Mouse (Mus musculus) limb, embryonic 10.5 days (tissue): ENCODE measurements around the gene Rad51b. TPM values are rescaled to one million over a fixed set of nuclear protein-coding genes. Genes with fewer than 3 reads are reported as not detected.

Source experiments
- DNase-seq: peaks from one replicate; pipeline ENCODE4 v3.0.0-alpha.2; 2017; ENCODE audit warnings: low spot score
- H3K27ac ChIP-seq: fragments of 300-500 bp; sonication (generic); 2 replicates; pipeline ENCODE4 v1.5.1; 2016; ENCODE audit warnings: mild to moderate bottlenecking
- H3K27me3 ChIP-seq: fragments of 300-500 bp; sonication (generic); 2 replicates; pipeline ENCODE4 v1.6.1; 2016; ENCODE audit warnings: low read depth, mild to moderate bottlenecking; ENCODE audit not compliant: poor library complexity, severe bottlenecking
- H3K36me3 ChIP-seq: fragments of 300-500 bp; sonication (generic); 2 replicates; pipeline ENCODE4 v1.6.1; 2016; ENCODE audit warnings: mild to moderate bottlenecking, moderate library complexity
- H3K4me1 ChIP-seq: fragments of 300-500 bp; sonication (generic); 2 replicates; pipeline ENCODE4 v1.6.1; 2016
- H3K4me3 ChIP-seq: fragments of 300-500 bp; sonication (generic); 2 replicates; pipeline ENCODE4 v1.5.1; 2016; ENCODE audit warnings: mild to moderate bottlenecking, moderate library complexity
- H3K9me3 ChIP-seq: fragments of 300-500 bp; sonication (generic); replicated peaks from 2 replicates; pipeline ENCODE4 v1.6.1; 2016; ENCODE audit warnings: mild to moderate bottlenecking
- WGBS: fragments of 180-500 bp; shearing (Covaris S2); methylation state at CpG from one replicate; pipeline ENCODE4 v1.1.7; 2016; 5-methylcytosine and 5-hydroxymethylcytosine counted together
- polyA plus RNA-seq: library from polyadenylated mRNA; unstranded; fragments of >200 nt; fragmentation: Nextera tagmentation; extraction: Ambion mirVana; gene quantifications from 2 replicates; pipeline ENCODE4 v1.2.1, GENCODE M21; 2016

The Rad51b gene
- polyA plus RNA-seq, 1 experiment from 2014 or later, result 7.4 TPM

DNA sequence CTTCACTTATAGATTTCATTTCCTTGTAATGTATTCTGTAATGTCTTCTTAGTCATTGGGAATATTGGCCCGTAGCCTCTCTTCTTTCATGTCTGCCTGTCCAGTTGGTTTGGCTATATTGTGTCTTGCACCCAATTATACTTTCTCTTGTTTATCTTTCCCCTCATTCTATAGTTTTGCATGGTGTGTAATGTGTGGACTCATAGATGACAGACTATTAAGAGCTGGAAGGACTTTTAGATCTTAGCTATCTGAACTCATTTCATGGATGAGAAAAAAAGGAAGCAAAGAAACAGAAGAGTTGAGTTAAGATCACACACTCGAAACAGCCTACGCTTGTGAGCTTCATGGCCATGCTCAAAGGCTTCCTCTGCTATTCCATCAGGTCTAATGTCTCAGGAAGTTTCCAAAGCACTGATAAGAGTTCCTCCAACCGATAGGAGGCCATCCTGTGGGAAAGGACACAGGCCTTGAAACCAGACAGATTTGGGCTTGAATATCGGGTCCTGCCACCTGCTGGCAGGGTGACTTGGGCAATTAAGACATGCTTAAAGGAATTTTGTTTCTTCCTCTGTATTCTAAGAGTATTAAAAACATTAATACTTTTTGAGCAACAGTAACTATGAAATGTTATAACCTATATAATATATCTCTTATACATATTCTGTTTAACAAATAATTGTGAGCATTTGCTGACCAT is 216.1 kb downstream of the Rad51b start:
- Histone ChIP-seq H3K36me3 (no peaks in the 10 kb centered on the region), H3K9me3 (no peaks in the 10 kb centered on the region), H3K27me3 (no peaks in the 10 kb centered on the region), H3K4me3 (no peak overlapping the region), H3K27ac (no peak overlapping the region), H3K4me1 (peaks cover 19% of the 10 kb centered on the region)
- 91% methylated on average over 5 of the region's 5 CpGs for WGBS
- no peak for DNase-seq

DNA sequence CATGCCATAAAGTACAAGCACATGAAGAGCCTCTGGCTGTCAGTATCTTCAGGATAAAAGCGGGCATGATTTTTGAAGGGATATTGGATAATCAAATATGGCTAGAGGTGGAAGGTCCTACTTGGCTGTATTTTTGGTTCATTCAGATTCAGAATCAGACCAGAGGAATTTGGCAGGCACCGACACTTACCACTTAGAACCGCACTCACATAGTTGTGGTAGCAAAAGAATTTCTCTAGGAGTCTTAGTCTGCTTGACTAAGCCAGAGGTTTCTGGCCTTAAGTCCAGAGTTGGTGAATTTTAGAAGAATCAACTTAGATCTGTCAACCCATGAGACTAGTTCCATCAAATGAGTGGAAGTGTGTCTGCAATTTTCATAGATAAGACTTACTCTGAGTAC is 217.6 kb downstream of the Rad51b start:
- Histone ChIP-seq H3K4me1 (peaks cover 17% of the 10 kb centered on the region), H3K36me3 (no peaks in the 10 kb centered on the region)

DNA sequence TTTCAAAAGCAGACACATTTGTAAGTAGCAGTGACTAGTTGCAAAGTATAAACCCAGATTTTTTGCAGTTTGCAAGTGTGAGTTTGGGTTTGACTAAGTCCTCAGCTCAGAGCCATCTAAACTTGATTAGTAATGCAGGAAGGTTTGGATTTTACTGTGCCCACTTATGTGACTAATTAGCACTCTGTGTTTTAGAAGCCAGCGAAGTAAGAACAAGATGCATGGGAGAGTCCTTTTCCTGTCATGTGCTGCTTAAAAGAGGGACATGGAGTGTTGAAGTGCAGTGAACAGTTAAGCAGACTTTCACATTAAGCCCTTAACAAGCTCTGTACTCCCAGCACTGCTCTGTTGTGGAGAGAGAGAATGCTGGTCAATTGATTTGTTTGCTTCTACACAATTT is 225.3 kb downstream of the Rad51b start:
- Histone ChIP-seq H3K4me1 (peaks cover 24% of the 10 kb centered on the region), H3K27me3 (no peaks in the 10 kb centered on the region), H3K27ac (peak overlapping the region; percentile 58; the same call in 1 of the 2 replicates), H3K36me3 (no peaks in the 10 kb centered on the region), H3K4me3 (no peak overlapping the region), H3K9me3 (no peaks in the 10 kb centered on the region)
- DNase-seq, result no peak
- 3% methylated on average over 1 of the region's 1 CpGs for WGBS

More for the DNA sequence above, 217.6 kb downstream of the Rad51b start:
- DNase-seq, result no peak
- no peak overlapping the region for H3K4me3 ChIP-seq
- H3K27me3 ChIP-seq, result no peaks in the 10 kb centered on the region
- no peak overlapping the region for H3K27ac ChIP-seq
- no peaks in the 10 kb centered on the region for H3K9me3 ChIP-seq
- 96% methylated on average over 3 of the region's 3 CpGs for WGBS

DNA sequence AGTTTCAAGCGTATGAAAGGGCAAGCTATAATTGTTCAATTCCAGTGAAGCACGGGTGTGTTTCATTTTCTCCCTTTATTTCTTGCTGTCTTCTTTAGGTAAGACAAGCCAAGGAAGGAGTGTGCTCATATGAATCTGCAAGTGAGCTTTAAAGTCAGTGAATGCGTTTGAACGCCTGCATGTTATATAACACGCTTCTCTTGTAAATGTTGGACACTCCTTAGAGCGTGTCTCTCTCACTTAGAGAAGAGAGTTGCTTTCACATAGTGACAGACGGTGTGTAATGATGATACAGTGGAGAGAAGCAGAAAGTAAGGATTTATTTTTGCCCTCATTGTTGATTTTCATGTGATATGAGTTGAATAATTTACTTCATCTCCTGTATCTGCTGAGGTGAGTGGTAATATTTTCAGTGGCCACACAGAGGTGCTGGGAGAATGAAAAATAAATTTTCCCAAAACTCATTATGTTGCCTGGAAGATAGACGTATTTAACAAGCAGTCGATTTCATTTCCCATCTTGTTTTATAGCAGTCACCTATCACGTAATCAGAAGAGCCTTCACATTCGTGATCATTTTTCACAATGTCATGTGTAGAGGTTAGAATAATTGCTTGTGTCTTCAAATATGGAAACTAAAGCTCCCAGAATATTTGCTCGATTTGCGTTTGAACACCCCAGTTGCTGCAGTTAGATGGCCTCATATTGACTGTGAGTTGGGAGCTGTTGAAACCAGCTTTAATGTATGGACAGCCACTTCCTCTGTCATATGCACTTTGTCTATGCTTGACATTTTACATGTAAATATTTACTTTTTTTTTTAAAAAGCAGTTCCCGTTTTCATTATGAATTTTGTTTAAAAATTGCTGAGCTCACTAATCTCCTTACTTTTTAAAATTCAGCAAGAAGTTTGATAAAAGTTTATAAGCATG is 228.1 kb downstream of the Rad51b start:
- Histone ChIP-seq H3K27me3 (no peaks in the 10 kb centered on the region), H3K27ac (no peak overlapping the region), H3K9me3 (no peaks in the 10 kb centered on the region), H3K36me3 (0 out of 2 replicates have a peak, but pooled peaks cover 9% of the 10 kb centered on the region), H3K4me1 (peaks cover 29% of the 10 kb centered on the region), H3K4me3 (no peak overlapping the region)
- no peak for DNase-seq
- WGBS, result 86% methylated on average over 14 of the region's 14 CpGs

DNA sequence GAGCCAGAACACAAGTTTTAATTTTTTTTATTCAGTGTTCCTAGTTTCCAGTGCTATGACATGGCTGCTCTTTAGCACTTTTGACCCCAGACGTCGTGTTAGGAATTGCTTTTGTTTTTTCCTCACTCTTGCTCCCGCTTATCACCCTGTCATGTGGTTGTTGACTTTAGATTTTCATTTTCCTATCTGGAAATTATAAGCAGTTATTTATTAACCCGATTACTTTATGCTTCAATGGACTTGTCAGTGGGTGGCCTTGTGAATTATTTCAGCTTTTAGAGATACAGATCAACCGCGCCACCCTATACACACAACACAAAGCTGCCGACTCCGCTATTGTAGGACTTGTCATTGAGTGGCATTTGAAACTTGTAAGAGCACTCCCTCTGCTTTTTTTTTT is 228.8 kb downstream of the Rad51b start:
- peaks cover 36% of the 10 kb centered on the region for H3K4me1 ChIP-seq
- no peak overlapping the region for H3K4me3 ChIP-seq
- DNase-seq, result no peak
- WGBS, result 86% methylated on average over 8 of the region's 8 CpGs
- H3K36me3 ChIP-seq, result 0 out of 2 replicates have a peak, but pooled peaks cover 9% of the 10 kb centered on the region
- no peak overlapping the region for H3K27ac ChIP-seq
- H3K27me3 ChIP-seq, result no peaks in the 10 kb centered on the region
- H3K9me3 ChIP-seq, result no peaks in the 10 kb centered on the region

DNA sequence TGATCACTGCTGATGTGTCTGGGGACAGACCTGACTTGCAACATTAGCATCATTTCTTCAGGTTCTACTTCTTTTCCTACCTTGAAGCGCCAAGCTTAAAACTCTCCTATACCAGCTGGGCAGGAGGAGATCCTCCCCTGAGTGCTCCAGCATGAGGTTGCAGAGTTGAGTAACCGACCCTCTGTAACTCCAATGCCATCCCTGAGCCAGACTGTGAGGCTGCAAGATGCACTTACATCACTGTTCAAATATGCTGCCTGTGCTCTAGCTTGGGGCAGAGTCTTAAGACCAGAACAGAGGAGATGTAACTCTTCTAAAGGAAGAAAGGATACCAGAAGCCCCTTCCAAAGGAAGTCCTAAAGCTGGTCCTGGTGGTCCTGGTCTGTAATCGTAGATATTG is 230.1 kb downstream of the Rad51b start:
- H3K9me3 ChIP-seq, result no peaks in the 10 kb centered on the region
- H3K4me1 ChIP-seq, result peaks cover 42% of the 10 kb centered on the region
- WGBS, result 82% methylated on average over 3 of the region's 3 CpGs

DNA sequence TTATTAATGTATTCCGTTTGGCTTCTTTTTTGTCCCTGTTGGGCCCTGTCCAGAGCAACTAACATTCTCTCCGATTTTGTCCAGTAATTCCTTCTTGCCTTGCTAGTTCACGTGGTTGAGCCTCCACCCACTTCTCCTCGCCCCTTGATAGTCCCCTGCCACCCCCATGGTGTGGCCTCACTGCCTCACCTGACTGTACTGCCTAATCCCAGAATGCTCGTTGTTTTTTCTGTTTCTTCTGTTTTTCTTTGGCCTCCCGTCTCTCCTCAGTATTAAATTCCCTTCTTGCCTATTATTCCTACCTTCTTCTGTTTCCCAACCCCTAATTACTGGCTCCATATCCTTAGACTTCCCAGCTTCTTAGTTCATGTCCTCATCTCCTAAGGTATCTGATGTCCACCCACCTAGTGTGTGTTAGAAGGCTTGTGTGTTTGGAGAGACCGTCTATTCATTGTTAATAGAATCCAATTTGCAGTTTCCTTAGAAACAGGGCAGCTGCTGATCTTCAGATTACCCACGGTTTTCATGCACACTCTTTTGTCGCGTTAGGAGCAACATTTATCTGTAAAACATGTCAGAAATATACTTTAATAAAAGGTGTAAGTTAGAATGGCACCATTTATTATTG is 233.3 kb downstream of the Rad51b start:
- 85% methylated on average over 10 of the region's 10 CpGs for WGBS
- no peaks in the 10 kb centered on the region for H3K27me3 ChIP-seq
- peaks cover 59% of the 10 kb centered on the region for H3K4me1 ChIP-seq
- DNase-seq, result no peak
- H3K36me3 ChIP-seq, result 0 out of 2 replicates have a peak, but pooled peaks cover 9% of the 10 kb centered on the region
- no peak overlapping the region for H3K4me3 ChIP-seq
- no peak overlapping the region for H3K27ac ChIP-seq
- H3K9me3 ChIP-seq, result no peaks in the 10 kb centered on the region

More for the DNA sequence above, 230.1 kb downstream of the Rad51b start:
- no peaks in the 10 kb centered on the region for H3K27me3 ChIP-seq
- DNase-seq, result no peak
- no peak overlapping the region for H3K4me3 ChIP-seq
- no peak overlapping the region for H3K27ac ChIP-seq
- H3K36me3 ChIP-seq, result 0 out of 2 replicates have a peak, but pooled peaks cover 9% of the 10 kb centered on the region

DNA sequence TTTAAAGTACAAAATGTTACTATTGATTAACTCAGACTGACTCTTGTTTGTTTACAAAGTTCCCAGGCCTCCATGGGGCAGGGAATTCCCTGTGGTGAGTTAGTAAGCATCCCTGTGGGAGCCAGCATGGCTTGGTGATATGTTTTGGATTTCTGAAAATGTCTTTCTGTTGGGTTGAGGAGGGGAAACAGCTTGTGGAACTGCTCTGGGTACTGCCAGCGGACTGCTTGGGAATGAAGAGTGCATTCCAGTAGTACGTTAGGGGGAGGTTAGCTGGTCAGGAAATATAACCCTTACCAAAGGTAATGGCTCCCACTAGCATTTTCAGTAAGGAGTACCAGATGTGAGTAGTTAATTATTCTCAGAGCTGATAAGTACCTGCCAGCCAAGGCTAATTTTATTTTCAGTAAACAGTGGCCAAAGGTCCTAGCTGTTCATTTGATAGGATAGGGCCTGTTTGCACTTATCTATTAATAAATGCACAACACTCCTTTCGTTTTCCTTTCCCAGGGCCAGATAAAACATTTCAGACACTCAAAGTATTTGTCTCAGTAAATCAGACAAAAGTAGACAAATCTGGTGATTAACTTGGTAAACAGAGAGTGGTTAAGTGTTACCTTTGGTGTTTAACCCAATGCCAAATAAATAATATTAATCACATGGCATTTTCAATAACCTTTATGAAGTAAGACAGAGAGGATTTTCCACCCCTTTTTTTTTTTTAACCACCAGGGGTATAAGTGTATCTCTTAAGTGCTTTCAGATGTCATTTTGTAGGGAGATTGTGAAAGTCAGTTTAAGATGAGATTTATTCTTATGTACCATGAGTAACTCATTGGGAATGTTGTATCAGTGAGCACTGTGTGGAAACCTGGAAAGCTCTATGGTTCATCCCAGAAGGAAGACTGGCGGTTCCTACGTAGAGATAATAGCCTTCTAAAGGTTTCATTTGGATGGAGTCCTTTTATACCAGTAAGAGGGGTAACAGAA is 235.0 kb downstream of the Rad51b start:
- H3K9me3 ChIP-seq, result no peaks in the 10 kb centered on the region
- H3K27me3 ChIP-seq, result 0 out of 2 replicates have a peak, but pooled peaks cover 3% of the 10 kb centered on the region
- H3K27ac ChIP-seq, result peak overlapping the region; percentile 57
- DNase-seq, result no peak
- H3K36me3 ChIP-seq, result 0 out of 2 replicates have a peak, but pooled peaks cover 9% of the 10 kb centered on the region
- H3K4me3 ChIP-seq, result no peak overlapping the region
- H3K4me1 ChIP-seq, result peaks cover 71% of the 10 kb centered on the region
- 36% methylated on average over 5 of the region's 5 CpGs for WGBS

DNA sequence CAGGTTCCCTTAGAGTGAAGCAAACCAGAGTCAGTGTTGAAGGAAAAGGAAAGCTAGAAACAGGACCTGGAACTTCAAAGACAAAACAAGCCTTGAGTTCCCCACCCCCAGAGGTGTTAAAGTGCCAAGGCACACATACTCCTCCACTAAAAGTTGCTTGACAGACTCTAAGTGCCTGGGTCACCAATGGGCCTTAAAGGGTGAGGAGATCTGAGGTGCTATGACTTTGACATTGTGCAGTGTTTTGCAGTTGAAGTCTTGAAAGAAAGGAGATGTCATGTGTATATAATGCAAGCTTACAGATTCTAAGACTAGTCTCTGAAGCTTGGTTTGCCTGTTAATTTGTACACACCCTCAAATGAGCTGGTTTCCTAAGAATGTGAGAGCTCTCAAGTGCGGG is 237.7 kb downstream of the Rad51b start:
- H3K4me1 ChIP-seq, result peaks cover 66% of the 10 kb centered on the region

DNA sequence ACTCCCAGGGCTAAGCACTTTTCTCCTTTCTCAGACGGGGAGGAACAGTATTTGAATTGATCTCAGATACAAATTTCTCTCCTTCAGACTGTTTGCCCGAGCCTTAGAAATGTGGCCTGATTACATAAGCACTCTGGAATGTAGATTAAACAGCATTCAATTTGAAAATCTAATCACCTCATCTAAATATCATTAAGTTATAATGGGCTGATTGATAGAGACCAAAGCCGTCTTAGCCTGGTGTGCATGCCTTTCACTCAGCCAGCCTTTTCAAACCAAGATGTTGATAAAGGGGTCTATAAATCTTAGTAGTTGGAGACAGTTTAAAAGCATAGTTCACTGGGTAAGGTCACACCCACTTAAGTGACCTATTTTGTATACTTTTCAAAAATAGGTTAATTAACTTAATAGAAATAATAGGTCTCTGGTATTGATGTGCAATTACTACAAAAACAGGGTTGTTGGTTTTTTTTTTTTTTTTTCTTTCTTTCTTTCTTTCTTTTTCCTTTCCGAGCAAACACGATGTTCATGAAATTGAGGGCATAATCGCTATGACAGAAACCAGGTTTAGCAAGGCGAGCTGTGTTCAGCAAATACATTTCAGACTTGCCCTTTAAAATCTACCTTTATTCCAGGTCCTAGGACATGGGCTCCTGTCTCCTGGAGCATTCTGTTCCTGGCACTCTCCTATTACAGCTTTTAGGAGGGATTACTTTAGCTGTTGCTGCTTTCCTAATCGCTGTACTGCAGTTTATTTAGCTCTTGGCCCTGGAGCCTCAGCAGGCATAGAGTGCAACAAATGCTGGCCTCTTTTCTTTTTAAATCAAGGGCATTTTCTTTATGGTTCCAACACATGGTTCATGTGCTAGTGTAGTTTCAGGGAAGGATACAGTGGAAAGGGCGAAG is 238.7 kb downstream of the Rad51b start:
- no peak for DNase-seq
- H3K36me3 ChIP-seq, result no peaks in the 10 kb centered on the region
- no peaks in the 10 kb centered on the region for H3K9me3 ChIP-seq
- no peak overlapping the region; the same call in 1 of the 2 replicates for H3K4me3 ChIP-seq
- H3K27me3 ChIP-seq, result peaks cover 20% of the 10 kb centered on the region; the same call in 1 of the 2 replicates
- peaks cover 64% of the 10 kb centered on the region for H3K4me1 ChIP-seq
- WGBS, result 24% methylated on average over 9 of the region's 9 CpGs
- H3K27ac ChIP-seq, result peak overlapping the region; percentile 72

More for the DNA sequence above, 237.7 kb downstream of the Rad51b start:
- H3K9me3 ChIP-seq, result no peaks in the 10 kb centered on the region
- 0 out of 2 replicates have a peak, but pooled peaks cover under 1% of the 10 kb centered on the region for H3K36me3 ChIP-seq
- no peak for DNase-seq
- peaks cover 20% of the 10 kb centered on the region; the same call in 1 of the 2 replicates for H3K27me3 ChIP-seq
- WGBS, result 47% methylated on average over 1 of the region's 1 CpGs
- H3K27ac ChIP-seq, result peak overlapping the region; percentile 64
- H3K4me3 ChIP-seq, result no peak overlapping the region

DNA sequence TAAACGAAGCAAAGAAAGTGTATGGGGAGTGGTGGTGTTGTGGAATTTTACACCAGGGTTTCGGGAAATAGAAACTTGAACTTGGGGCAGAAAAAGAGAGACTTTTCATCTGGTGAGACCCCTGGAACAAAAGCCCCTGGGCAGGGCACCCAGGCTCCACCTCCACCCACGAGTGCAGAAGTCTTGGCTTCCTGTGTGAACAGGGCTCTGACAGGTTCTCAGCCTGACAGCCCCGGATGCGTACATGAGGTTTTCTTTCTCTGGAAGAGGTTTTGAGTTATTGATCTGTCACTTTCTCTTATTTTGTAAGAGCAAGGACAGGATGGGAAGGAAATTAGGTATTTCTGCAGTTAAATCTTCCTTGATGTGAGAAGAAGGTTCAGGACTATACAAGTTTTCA is 243.1 kb downstream of the Rad51b start:
- 62% methylated on average over 5 of the region's 5 CpGs for WGBS
- Histone ChIP-seq H3K4me1 (peaks cover 30% of the 10 kb centered on the region), H3K27me3 (peaks cover 20% of the 10 kb centered on the region; the same call in 1 of the 2 replicates), H3K36me3 (no peaks in the 10 kb centered on the region), H3K9me3 (no peaks in the 10 kb centered on the region), H3K27ac (no peak overlapping the region), H3K4me3 (no peak overlapping the region)
- DNase-seq, result no peak
